Mouse (Mus musculus): ENCODE measurements around the gene Col4a4.

Gene Col4a4

DNA sequence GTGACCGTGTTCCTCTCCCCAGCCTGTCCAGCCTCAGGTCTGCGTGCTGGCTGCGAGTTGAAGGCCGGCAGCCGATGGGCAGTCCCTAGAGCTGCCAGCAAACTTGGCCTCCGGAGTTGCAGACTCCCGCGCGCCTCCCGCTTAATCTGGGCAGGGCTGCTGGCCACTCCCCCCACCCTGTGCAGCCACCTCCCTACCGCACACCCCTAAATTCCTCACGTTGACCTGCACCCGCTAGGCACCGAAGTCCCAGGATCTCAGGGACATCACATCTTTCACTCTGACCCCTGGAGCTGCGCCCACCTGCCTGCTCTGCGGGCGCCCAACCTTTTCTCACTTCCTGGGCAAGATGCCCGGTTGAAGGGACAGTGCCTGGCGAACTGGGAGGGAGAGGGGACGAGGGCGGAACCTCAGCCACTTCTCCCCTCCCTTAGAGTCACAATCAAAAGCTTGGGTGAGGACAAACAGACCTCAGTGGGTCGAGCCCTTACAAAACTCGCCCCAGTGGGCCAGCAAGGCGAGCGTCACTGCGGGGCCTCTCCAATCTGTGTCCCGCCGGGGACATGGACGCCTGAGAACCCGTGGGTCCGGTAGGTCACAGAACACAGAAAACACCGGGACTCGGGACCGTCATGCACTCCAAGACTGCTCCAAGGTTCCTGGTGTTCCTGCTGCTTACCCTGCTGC, at the start of gene Col4a4, which contains the start of gene Col4a3:
Col4a4 (minus strand) TSS at position 137 of the 687 bp plus-strand sequence.
Col4a3 (plus strand) TSS at position 209 of the 687 bp plus-strand sequence.
- peak; percentile 67 to 80 for DNase-seq

DNA sequence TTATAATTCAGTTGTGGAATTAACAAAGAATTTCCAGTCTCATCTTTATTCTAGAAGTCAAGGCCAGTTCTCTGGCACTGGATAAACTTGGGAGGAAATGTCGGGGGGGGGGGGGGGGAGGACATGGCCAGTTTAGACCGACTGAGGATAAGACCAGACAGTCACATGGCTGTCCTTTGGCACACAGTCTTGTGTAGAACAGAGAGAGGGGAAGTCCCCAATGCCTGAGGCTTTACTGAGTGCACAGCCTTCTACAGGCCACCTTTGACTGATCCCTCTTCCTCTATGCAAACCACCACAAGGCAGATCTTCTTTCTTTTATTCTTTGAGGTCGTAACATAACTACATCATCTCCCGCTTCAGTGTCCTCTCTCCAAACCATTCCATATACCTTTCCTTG, 49.7 kb upstream of the Col4a4 start:
- no peak for DNase-seq

DNA sequence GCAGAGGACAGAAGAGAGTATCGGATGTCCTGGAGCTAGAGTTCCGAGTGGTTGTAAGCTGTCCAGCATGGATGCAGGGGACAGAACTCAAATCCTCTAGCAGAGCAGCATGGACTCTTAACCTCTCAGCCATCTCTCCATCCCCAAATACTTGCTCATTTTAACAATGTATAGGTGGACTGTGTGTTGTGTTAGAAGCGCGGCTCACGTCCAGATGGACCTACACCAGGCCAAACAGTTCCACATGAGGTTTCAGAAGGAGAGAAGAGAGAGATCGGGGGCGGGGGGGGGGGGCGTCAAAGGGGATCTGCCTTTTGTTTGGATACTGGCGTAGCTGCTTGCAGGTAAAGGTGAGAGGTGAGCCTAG, 48.6 kb upstream of the Col4a4 start:
- no peak for DNase-seq

DNA sequence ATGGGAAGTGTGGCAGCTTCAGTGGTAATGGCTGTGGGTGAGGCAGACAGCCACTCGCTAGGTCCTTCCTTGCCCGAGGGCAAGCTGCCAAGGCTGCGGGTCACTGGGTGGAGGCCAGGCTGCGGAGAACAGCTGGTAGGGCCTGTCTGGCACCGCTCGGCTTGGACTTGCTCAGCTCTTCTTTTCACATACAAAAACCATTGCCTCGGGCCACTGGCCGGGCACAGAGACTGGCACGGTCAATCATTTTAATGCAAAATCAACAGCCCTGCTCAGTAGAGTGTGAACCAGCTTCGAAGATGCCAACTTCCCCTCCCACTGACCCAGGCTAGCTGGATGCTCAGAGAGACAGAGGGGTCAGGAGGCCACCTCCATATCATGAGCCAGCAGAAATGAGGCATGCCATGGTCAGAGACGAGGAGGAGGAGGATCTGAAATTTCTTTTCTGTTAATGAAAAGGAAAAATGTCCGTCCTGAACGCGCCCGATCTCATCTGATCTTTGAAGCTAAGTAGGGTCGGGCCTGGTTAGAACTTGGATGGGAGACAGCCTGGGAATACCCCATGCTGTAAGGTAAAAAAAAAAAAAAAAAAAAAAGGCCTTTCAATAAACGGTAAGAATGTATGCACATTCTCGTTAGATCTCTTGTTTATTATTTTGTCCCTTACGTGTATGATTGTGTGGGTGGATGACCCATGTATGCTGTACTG, 48.0 kb upstream of the Col4a4 start:
- peak; percentile 80 to 89 for DNase-seq

DNA sequence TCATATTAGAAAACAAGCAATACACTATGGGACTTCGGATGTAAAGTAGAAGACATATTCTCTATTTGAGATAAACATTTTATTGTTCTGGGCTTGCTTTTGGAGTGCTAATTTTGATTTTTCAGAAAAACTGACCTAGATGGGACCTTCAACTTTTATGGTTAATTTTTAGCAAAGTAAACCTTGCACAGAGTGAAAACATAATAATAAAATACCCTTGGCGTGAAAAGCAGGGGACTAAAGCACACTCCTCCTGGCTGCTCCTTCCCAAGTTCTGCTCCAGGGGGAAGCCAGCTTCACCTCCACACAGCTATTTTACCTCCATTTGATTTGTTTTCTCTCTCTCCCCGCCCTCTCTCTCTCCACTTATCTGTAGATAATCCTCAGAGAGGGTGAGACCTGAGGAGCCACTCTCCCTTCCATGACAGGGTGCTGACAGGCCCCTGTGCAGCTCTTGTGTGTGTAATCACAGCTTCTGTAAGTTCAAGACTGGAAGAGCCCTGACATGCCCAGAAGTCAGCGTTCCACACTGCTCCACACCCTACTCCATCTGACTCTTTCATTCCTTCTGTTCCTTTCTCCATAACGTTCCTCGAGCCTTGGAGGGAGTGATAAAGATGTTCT, 44.6 kb upstream of the Col4a4 start:
- DNase-seq = no peak

DNA sequence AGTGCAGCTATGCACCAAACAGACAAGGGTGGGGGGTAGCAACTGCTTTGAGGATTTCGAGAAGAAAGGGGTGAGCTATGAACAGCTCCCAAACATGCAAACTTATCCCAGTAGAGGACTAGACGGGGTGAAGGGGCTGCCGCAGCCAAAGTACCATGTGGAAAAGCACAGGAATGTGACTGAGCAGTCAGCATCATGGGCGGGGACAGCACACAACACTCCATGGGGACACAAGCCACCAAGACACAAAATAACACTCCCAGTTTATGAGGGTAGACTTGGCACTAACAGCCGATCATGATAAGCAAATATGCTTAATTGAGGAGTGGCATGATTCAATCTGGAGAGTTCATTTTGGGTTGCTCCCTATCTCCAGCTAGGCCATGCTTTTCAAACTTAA, 42.8 kb upstream of the Col4a4 start:
- DNase-seq = no peak

DNA sequence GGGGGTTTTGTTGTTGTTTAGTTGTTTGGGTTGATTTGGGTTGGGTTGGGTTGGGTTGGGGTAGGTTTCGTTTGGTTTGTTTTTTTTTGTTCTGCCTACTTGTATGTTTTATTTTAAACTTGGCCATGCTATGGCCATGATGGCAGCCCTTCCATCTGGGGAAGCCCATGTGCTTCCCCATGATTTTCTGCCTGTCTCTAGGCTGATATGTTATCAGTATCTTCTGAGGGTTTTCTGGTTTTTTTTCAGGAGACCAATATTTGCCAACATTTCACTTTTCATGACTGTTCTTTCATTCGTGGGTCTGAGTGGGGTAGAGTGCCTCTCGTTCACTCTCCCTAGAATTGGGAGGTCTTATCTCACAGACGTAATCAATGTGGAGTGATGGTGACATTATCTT, 41.0 kb upstream of the Col4a4 start:
- DNase-seq = no peak

DNA sequence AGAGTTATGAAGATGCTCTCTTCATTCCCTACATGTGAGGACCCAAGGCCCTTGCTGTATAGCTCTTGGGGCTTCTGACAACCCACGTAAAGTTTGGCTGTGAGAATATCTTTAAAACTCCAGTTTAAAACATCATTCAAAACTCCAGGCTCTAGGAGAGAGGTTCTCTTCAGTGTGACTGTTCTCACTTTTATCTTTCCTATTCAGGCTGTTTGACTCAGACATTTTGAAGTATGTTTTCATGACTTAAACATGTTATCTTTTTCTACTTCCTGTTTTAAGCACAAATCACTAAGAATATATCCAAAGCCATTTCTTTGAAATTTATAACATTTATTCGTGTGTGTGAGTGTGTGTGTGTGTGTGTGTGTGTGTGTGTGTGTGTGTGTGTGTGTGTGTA, 38.8 kb upstream of the Col4a4 start:
- no peak for DNase-seq

DNA sequence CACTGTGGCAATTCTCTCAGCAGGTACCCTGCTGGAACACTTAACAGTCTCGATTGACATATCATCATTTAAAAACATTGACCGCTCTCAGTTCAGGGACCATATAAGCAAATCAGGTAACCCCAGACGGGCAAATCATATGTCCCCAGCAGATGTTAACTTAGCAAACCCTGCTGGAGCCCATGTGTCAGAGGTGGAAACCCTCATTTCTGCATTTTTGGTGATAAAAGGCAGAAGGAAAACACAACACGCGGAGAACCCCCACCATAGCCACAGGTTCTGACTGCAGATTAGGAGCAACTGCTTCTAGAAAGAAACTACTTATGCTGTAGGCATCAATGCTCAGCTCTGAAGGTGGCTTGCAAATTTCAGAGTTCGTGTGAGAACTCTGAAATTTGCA, 38.3 kb upstream of the Col4a4 start:
- no peak for DNase-seq

DNA sequence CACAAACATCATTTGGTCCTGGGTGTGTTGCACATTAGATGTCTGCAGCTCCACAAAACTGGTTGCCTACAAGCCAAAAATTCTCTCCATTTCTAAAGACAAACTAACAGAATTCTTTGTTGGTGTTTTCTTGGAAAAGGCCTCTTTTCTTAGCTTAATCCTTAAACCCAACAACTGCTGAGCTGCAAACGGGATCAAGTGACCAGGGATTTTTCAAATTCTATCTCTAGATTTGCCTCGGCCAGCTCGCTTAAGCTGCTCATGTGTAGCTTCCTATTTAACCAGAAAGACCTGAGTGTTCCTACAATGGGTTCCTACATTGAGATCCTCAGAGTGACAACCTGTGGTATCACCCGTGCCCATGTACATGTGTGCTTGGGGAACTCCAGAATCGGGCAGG, 33.3 kb upstream of the Col4a4 start:
- no peak for DNase-seq

DNA sequence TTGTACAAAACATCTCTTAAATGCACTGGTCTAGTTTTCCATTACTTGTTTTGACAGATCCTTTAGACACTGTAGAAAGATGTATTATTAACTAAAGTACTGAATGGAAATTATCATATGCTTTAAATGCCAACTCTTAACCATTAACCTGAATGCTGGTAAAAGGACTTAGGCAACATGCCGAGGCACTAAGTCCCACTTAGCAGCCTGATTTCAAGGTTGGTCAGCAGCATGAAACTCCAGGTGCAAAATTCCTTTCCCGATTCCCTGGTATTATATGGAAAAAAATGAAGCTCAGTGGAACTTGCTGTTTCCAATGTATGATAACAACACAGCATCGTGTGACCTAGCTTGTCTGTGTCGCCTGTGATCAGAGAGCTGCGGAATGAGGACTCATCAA, 31.9 kb upstream of the Col4a4 start:
- DNase-seq = no peak

DNA sequence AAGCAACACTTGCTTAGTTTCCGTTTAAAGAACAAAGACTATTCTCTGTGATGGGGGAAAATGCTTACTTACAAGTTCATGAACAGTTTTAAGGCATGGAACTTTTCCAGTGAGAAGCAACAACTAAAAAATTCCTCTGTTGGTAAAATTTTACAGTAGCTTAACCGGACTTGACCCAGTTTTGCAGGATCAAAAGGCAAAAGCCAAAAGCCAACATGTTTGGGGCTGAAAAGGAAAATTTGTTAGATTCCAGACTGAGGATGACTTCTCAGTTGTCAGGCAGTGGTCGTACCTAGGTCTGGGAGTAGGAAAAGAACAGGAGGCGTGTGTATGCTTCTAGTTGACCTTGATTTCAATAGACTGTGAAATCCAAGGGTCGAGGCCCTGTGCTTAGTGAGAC, 31.4 kb upstream of the Col4a4 start:
- no peak for DNase-seq

DNA sequence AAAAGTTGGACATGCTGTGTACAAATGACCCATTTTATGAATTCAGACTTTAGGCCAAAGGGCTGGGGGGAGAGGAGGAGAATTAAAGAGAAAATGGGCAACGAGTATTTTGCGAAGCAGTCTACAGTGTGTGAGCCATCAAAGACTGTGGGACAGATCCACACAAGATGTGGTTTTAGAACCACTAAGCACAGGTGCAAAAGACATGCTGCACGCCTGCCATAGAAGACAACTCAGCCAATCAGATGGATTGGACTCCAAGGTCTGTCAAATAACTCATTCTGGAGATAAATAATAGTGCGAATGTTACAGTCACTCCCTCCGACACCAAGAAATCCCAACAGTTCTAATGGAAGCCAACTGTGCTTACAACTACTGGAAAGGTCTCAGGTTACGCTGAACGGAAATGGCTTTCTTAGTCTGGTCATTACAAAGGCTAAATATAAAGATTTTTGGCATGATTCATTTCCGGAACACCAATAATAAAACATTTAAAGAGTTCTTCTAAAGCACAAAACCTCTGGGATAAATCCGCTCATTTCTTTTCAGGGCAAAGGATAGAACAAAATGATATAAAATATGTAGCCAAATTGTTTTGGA, 25.5 kb upstream of the Col4a4 start:
- DNase-seq = no peak

DNA sequence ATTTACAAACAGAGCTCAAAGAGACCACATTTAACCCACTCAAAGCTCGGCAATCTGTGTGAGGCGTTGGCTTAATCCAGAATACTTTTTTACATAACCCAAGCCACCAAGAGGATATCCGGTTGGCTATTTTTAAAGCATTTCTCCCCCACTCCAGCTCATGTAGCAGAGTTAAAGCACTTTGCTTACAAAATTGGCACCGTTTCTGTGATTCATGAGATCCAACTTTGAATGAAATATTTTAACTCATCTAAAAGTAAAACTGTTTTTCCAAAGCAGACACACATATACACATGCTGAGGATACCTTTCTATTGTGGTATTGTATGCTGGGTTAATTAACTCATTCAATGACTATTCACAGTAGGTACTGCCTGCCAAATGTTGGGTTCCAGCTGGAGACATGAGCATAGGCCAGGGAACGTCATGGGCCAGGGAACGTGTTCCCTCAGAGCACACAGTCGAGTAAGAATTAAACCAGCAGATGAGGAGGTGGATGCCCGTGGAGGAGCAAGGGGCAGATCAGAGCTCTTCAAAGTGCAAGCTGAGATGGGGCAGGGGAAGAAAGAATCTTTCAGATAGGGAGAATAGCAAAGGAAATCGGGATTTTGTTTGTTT, 22.1 kb upstream of the Col4a4 start:
- DNase-seq = no peak

DNA sequence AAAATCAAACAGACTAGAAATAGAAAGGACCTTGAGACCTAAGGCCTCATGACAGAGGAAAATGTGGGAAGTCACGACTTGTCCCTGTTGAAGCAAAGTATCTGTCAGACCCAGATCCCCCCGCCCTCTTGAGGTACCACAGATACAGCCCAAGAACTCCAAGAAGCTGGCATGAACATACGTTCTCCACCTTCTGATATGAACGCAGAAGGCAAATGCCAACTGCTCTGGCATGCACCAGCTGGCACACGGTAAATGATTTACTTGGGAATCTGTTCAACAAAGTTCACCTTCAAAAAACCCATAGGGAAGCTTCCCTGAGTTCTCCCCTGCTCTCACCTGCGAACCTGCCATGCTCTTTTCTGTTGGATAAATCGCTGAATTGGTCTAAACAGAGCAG, 19.2 kb upstream of the Col4a4 start:
- DNase-seq = peak in 1 of 2 experiments; percentile 41

DNA sequence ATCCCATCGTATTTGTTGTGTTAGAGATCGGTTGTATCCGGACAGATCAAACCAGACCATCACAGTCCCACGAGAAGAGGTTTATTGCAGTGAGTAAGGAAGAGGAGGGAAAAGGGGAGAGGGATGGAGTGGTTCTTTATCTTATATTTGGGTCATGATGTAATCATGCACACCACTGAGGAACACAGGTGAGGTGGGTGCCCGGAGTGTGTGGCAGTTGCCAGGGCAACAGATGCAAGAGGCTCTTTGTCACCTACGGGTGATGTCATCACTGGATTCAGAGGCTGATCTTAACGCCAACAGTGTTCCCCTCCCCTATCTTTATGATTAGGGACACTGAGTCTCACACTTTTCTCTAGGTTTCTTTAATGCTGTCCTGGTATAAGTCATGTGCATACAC, 18.7 kb upstream of the Col4a4 start:
- DNase-seq = no peak

DNA sequence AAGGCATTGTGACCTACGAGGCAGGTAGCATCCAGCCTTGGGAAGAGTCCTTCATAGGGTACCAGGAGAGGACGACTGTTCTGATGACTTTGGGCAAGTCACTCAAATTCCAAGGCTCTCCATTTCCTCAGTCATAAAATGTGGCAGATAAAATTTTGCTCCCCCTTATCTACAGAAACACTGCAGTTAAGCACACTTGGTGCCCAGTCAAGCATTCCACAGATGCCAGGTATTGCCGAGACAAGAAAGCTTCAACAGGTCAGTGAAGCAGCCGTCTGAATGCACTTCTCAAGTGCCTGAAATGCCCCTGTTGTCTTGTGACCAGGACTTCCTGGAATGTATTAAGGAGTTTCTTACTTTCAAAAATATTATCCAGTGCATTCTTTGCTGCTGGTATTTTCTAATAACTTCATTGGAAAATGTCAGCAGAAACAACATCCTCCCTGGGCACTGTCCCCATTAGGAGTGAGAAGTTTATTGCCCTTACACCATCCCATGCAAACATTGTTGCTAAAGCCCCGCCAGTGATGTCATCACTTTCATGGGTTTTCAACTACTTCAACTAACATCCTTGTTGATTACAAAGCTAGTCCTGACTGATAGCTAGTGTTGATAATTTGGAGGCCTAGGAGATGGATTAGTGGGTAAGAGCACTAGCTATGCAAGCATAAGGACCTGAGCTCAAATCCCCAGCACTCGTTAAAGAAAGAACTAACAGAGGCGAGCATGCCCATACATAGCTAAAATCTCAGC, 16.7 kb upstream of the Col4a4 start:
- DNase-seq = peak in 1 of 2 experiments; percentile 15

DNA sequence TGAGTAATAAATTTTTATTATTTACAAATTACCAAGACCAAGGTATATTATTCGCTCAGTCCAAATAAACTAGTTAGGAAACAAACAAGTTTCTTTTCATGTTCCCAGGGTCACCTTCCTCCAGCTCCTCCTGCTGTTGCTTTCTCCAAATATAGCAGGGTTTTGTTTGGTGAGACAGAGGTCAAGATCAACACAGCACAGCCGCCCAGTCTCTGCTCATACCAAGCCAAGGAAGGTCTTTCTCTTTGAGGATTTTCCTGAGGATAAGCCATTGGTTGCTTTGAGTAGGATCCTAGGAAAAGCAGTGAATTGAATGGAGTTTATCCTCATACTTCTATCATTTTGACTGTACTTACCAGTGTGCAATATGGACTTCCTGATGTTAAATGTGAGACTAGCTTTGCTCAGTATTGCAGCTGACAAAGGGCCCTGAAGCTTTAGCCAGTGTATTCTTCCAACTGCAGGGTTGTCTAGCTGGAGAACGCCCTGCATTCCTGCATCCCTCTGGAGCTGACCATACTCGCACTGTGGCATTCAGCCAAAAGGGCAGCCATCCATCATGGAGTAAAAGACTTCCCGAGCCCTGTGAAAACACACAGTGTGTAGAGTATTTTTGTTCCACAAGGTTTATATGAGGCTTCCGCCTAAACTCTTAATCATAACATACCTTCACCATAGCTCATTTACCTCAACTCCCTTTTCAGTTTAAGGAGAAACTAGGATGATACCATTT, 10.4 kb upstream of the Col4a4 start:
- peak; percentile 89 to 92 for DNase-seq

DNA sequence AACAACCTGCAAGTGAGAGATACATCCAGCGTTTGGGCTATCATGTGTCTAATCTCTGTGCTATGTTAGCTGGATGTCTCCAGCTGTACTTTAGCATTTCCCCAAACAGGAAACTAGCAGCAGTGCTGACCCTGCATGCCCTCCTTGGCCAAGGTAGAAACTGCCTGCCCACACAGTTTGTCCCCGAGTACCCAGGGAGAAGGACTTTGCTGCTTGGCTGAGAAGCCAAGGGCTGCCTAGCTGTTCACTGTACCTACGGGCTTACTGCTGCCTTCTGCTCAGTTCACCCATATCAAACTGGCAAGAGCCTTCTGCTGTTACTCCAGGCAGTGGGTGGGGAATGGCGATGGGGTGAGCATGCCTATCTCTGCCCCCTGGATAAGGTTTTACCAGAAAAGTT, 3.6 kb upstream of the Col4a4 start:
- DNase-seq = peak in 1 of 2 experiments; percentile 60

DNA sequence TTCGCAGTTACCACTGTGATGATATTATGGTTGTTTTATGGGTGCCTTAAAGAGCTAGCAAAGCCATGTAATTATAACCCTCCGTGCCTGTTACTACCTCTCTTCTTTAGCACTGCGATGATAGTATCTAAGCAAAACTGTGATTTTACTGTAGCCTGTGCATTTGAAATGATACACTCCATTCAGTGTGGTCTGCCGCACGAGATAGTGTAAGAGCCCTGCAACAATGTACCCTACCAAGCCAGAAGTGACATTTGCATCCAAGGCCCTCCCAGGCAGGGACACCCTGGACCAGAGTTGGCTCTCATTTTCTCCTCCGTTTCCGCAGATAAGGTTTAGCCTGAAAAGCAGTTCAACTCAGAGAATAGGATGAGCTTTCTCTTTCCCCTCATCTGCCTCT, 668 bp downstream of the Col4a4 start:
- DNase-seq = no peak

DNA sequence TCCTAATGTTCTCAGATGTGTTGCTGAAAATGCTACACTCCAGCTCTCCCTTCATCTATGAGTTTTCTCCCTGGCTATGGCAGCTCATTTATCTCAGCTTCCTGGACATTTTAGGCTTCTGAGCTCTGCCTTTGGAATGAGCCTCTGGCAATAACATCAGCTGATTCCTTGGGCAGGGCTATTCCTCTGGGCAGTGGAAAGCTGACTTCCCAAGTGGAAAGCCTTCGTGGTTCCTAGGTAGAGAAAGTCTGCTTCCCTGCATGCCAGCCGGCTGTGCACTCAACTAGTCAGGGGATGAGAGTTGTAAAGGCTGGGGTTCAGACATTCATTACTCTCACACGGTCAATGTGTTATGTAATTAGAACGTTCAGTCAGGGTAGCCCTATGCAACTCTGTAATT, 8.3 kb downstream of the Col4a4 start:
- DNase-seq = peak in 1 of 2 experiments; percentile 10

DNA sequence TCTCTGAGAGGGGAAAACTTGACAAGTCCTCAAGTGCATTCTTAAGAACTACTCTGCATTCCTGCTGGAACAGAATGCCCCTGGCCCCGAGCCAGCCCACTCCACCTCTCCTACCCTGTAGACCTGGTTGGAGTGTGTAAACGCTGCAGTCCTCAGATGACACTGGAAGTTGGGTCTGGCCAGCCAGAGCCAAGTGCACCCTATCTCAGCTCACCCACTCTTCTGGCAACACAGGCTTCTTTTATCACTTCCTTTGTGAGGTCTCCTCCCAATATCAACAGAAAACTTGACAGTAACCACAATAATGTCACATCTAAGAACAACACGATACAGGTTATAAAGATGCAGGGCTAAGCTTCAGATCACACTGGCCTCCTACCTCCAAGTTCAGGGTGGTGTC, 8.7 kb downstream of the Col4a4 start:
- peak; percentile 74 to 82 for DNase-seq
